9 mouse cellular contexts compared by ENCODE assay signal in genomic region chrX:43427111-43427510, GRCm38 (mm10). TPM values are rescaled to one million over a fixed set of nuclear protein-coding genes. Genes with fewer than 3 reads are reported as not detected.
DNase-seq lines count a peak whose midpoint lies in the region; ATAC-seq lines count a peak whose summit lies in the region.
"Had no signal": no experiment of that assay in that cellular context is flagged by ENCODE, and none has a peak within 500 bp of the region (broad histone marks: within the 10 kb centered on the region; RNA-seq: fewer than 3 reads in every experiment).

No protein-coding gene starts in this region.

- WGBS in hindbrain, embryonic 11.5 days: 28% methylated on average over 10 of the region's 10 CpGs
- 21% methylated on average over 10 of the region's 10 CpGs for WGBS in limb, embryonic 15.5 days

- no peak overlapping the region for H3K4me2 ChIP-seq in hindbrain, embryonic 11.5 days (replicated peaks; ENCODE audit: low read depth, low read length)
- H3K4me2 ChIP-seq in limb, embryonic 15.5 days: peak overlapping the region; percentile 59

- ATAC-seq in hindbrain, embryonic 11.5 days (ENCODE audit: low FRiP score): no peak
- no peak for ATAC-seq in limb, embryonic 15.5 days (ENCODE audit: insufficient number of reproducible peaks, low FRiP score, low TSS enrichment, low read depth)
- ATAC-seq in monocyte, adult 5-6 weeks (replicated peaks; ENCODE audit: insufficient number of reproducible peaks, low FRiP score, low TSS enrichment, poor library complexity, severe bottlenecking): no peak

- H3K36me3 ChIP-seq in hindbrain, embryonic 11.5 days (ENCODE audit: control insufficient read depth, insufficient read depth, low read length): no peaks in the 10 kb centered on the region
- no peaks in the 10 kb centered on the region for H3K36me3 ChIP-seq in limb, embryonic 15.5 days

- no peak overlapping the region for H3K9ac ChIP-seq in hindbrain, embryonic 11.5 days (ENCODE audit: low read depth, low read length)
- no peak overlapping the region for H3K9ac ChIP-seq in limb, embryonic 15.5 days

- H3K27ac ChIP-seq in hindbrain, embryonic 11.5 days (ENCODE audit: low read depth, low read length): no peak overlapping the region
- no peak overlapping the region for H3K27ac ChIP-seq in limb, embryonic 15.5 days

- H3K9me3 ChIP-seq in hindbrain, embryonic 11.5 days (ENCODE audit: control insufficient read depth, low read length): no peaks in the 10 kb centered on the region
- no peaks in the 10 kb centered on the region for H3K9me3 ChIP-seq in limb, embryonic 15.5 days

- H3K4me1 ChIP-seq in hindbrain, embryonic 11.5 days (replicated peaks; ENCODE audit: control insufficient read depth, insufficient read depth, low read length): no peaks in the 10 kb centered on the region; the same call in 1 of the 2 replicates
- no peaks in the 10 kb centered on the region for H3K4me1 ChIP-seq in limb, embryonic 15.5 days

- peak overlapping the region; percentile 14; the same call in 1 of the 2 replicates for H3K4me3 ChIP-seq in hindbrain, embryonic 11.5 days (ENCODE audit: low read depth, low read length)
- peak overlapping the region; percentile 41 for H3K4me3 ChIP-seq in limb, embryonic 15.5 days

- H3K27me3 ChIP-seq in hindbrain, embryonic 11.5 days (ENCODE audit: control insufficient read depth, insufficient read depth, low read length): peaks cover 7% of the 10 kb centered on the region; the same call in 1 of the 2 replicates
- peaks cover 7% of the 10 kb centered on the region for H3K27me3 ChIP-seq in limb, embryonic 15.5 days

- peak; percentile 6 for DNase-seq in R1 (ENCODE audit: low read depth, low spot score)
- DNase-seq in cerebellum, postnatal 10 days: peak; percentile 58 to 69
- DNase-seq in hindbrain, embryonic 11.5 days (ENCODE audit: low spot score): peak; percentile 6
- no peak for DNase-seq in urinary bladder, adult 18-20 months (ENCODE audit: low spot score in 2 of 2)
- no peak for DNase-seq in kidney, postnatal 36 days
- DNase-seq in thymus, postnatal 0 days (ENCODE audit: low spot score): no peak

RNA-seq across cellular contexts. Expression of gene Tenm1, which starts 1.8 kb away (rescaled TPM):
- polyA plus RNA-seq in hindbrain, embryonic 11.5 days (2014; fragmentation: Nextera tagmentation; extraction: Ambion mirVana): 2.1 and 2.8 TPM in 2 replicates
- 5.4 and 6.1 TPM in 2 replicates for polyA plus RNA-seq in limb, embryonic 15.5 days (2015; fragmentation: Nextera tagmentation; extraction: Ambion mirVana)
- not detected in 3 replicates for total RNA-seq in monocyte, adult 5-6 weeks (2017)
- 0.33 and 0.46 TPM in 2 replicates for polyA plus RNA-seq in thymus, postnatal 0 days (2015; fragmentation: Nextera tagmentation; extraction: Ambion mirVana)
- total RNA-seq: MEL had no signal

Comparison
In these comparisons a context has a peak if more than half of its experiments do, and no peak if none do; other contexts are left out.
1. DNase-seq: peak in R1 (single experiment), cerebellum, postnatal 10 days (2 of 2) and hindbrain, embryonic 11.5 days (single experiment); none in urinary bladder, adult 18-20 months (0 of 2), kidney, postnatal 36 days (0 of 2) and thymus, postnatal 0 days (single experiment).